Mouse (Mus musculus): ENCODE data around the gene Rnf6. TPM values are rescaled to one million over a fixed set of nuclear protein-coding genes. Genes with fewer than 3 reads are reported as not detected.
A peak's percentile ranks its signal among the peaks of the same experiment; 100 is the strongest.

The Rnf6 gene
- total RNA-seq, 1 experiment: 25.1 TPM

- Histone ChIP-seq H3K27ac (ENCODE audit: insufficient read depth, low read depth, low read length, poor library complexity, severe bottlenecking) (no peak overlapping the region), H3K4me1 (ENCODE audit: control insufficient read depth in 2 of 2, insufficient read depth in 2 of 2, low read length in 2 of 2, poor library complexity in 1 of 2) (no peaks in the 10 kb centered on the region), H3K36me3 (ENCODE audit: control insufficient read depth, insufficient read depth, low read length, poor library complexity, severe bottlenecking) (no peaks in the 10 kb centered on the region), H3K4me3 (ENCODE audit: insufficient read depth in 1 of 2, low read depth in 1 of 2, low read length in 2 of 2, poor library complexity in 1 of 2, severe bottlenecking in 1 of 2) (no peak overlapping the region), H3K9ac (ENCODE audit: insufficient read depth, low read depth, low read length, poor library complexity, severe bottlenecking) (no peak overlapping the region), H3K9me3 (ENCODE audit: control insufficient read depth, insufficient read depth, low read depth, low read length) (no peaks in the 10 kb centered on the region)
- in situ Hi-C loops (cut with MboI; ENCODE audit: low sequenced_read_pairs in 2 of 2, unreplicated experiment in 2 of 2): no loop called here
- DNase-seq (ENCODE audit: low read depth, low spot score): peak; percentile 72
- TF ChIP-seq ZNF384 (IDR thresholded peaks at IDR 0.05; ENCODE audit: low read depth, low read length) (no peak), MAFK (IDR thresholded peaks at IDR 0.05; ENCODE audit: insufficient read depth, low read depth, low read length) (no peak), CHD2 (IDR thresholded peaks at IDR 0.05; ENCODE audit: low read depth, low read length) (no peak), HCFC1 (IDR thresholded peaks at IDR 0.05; ENCODE audit: borderline replicate concordance, insufficient read depth, low read length) (no peak), ZC3H11A (IDR thresholded peaks at IDR 0.05; ENCODE audit: borderline replicate concordance, low read depth, low read length) (no peak)
Observed at GRCm38 (mm10) chr5:146260003-146260402, 38.6 kb upstream of the Rnf6 start.

GRCm38 (mm10) chr5:146253644-146254043 is 32.3 kb upstream of the Rnf6 start:
- Histone ChIP-seq H3K4me1 (ENCODE audit: control insufficient read depth in 2 of 2, insufficient read depth in 2 of 2, low read length in 2 of 2, poor library complexity in 1 of 2) (no peaks in the 10 kb centered on the region), H3K27ac (ENCODE audit: insufficient read depth, low read depth, low read length, poor library complexity, severe bottlenecking) (no peak overlapping the region), H3K4me3 (ENCODE audit: insufficient read depth in 1 of 2, low read depth in 1 of 2, low read length in 2 of 2, poor library complexity in 1 of 2, severe bottlenecking in 1 of 2) (no peak overlapping the region), H3K9me3 (ENCODE audit: control insufficient read depth, insufficient read depth, low read depth, low read length) (no peaks in the 10 kb centered on the region), H3K9ac (ENCODE audit: insufficient read depth, low read depth, low read length, poor library complexity, severe bottlenecking) (no peak overlapping the region), H3K36me3 (ENCODE audit: control insufficient read depth, insufficient read depth, low read length, poor library complexity, severe bottlenecking) (peaks cover 4% of the 10 kb centered on the region; the same call in 1 of the 2 replicates)
- in situ Hi-C loops (cut with MboI; ENCODE audit: low sequenced_read_pairs in 2 of 2, unreplicated experiment in 2 of 2): no loop called here
- TF ChIP-seq CHD2 (IDR thresholded peaks at IDR 0.05; ENCODE audit: low read depth, low read length) (no peak), ZC3H11A (IDR thresholded peaks at IDR 0.05; ENCODE audit: borderline replicate concordance, low read depth, low read length) (no peak), ZNF384 (IDR thresholded peaks at IDR 0.05; ENCODE audit: low read depth, low read length) (no peak), MAFK (IDR thresholded peaks at IDR 0.05; ENCODE audit: insufficient read depth, low read depth, low read length) (no peak), HCFC1 (IDR thresholded peaks at IDR 0.05; ENCODE audit: borderline replicate concordance, insufficient read depth, low read length) (no peak)
- no peak for DNase-seq (ENCODE audit: low read depth, low spot score)

GRCm38 (mm10) chr5:146251663-146252429 is 30.5 kb upstream of the Rnf6 start:
- H3K36me3 ChIP-seq (ENCODE audit: control insufficient read depth, insufficient read depth, low read length, poor library complexity, severe bottlenecking): peaks cover 7% of the 10 kb centered on the region; the same call in 1 of the 2 replicates
- in situ Hi-C loops (cut with MboI; ENCODE audit: low sequenced_read_pairs in 2 of 2, unreplicated experiment in 2 of 2): no loop called here
- TF ChIP-seq CHD2 (IDR thresholded peaks at IDR 0.05; ENCODE audit: low read depth, low read length) (no peak), ZC3H11A (IDR thresholded peaks at IDR 0.05; ENCODE audit: borderline replicate concordance, low read depth, low read length) (no peak), MAFK (IDR thresholded peaks at IDR 0.05; ENCODE audit: insufficient read depth, low read depth, low read length) (no peak), HCFC1 (IDR thresholded peaks at IDR 0.05; ENCODE audit: borderline replicate concordance, insufficient read depth, low read length) (no peak), ZNF384 (IDR thresholded peaks at IDR 0.05; ENCODE audit: low read depth, low read length) (no peak)
- no peak overlapping the region for H3K27ac ChIP-seq (ENCODE audit: insufficient read depth, low read depth, low read length, poor library complexity, severe bottlenecking)
- peaks cover 0 to 2% of the 10 kb centered on the region in 2 experiments; a peak in 1 of 4 replicates for H3K4me1 ChIP-seq (ENCODE audit: control insufficient read depth in 2 of 2, insufficient read depth in 2 of 2, low read length in 2 of 2, poor library complexity in 1 of 2)
- no peak for DNase-seq (ENCODE audit: low read depth, low spot score)
- no peak overlapping the region for H3K9ac ChIP-seq (ENCODE audit: insufficient read depth, low read depth, low read length, poor library complexity, severe bottlenecking)
- no peaks in the 10 kb centered on the region for H3K9me3 ChIP-seq (ENCODE audit: control insufficient read depth, insufficient read depth, low read depth, low read length)
- no peak overlapping the region for H3K4me3 ChIP-seq (ENCODE audit: insufficient read depth in 1 of 2, low read depth in 1 of 2, low read length in 2 of 2, poor library complexity in 1 of 2, severe bottlenecking in 1 of 2)

GRCm38 (mm10) chr5:146250369-146251075 is 29.2 kb upstream of the Rnf6 start:
- Histone ChIP-seq H3K4me3 (ENCODE audit: insufficient read depth in 1 of 2, low read depth in 1 of 2, low read length in 2 of 2, poor library complexity in 1 of 2, severe bottlenecking in 1 of 2) (no peak overlapping the region), H3K9me3 (ENCODE audit: control insufficient read depth, insufficient read depth, low read depth, low read length) (no peaks in the 10 kb centered on the region), H3K36me3 (ENCODE audit: control insufficient read depth, insufficient read depth, low read length, poor library complexity, severe bottlenecking) (peaks cover 7% of the 10 kb centered on the region; the same call in 1 of the 2 replicates), H3K27ac (ENCODE audit: insufficient read depth, low read depth, low read length, poor library complexity, severe bottlenecking) (no peak overlapping the region), H3K9ac (ENCODE audit: insufficient read depth, low read depth, low read length, poor library complexity, severe bottlenecking) (no peak overlapping the region), H3K4me1 (ENCODE audit: control insufficient read depth in 2 of 2, insufficient read depth in 2 of 2, low read length in 2 of 2, poor library complexity in 1 of 2) (peaks cover 0 to 2% of the 10 kb centered on the region in 2 experiments; a peak in 1 of 4 replicates)
- TF ChIP-seq ZC3H11A (IDR thresholded peaks at IDR 0.05; ENCODE audit: borderline replicate concordance, low read depth, low read length): no peak
- no peak for TF ChIP-seq CHD2 (IDR thresholded peaks at IDR 0.05; ENCODE audit: low read depth, low read length)
- TF ChIP-seq MAFK (IDR thresholded peaks at IDR 0.05; ENCODE audit: insufficient read depth, low read depth, low read length): no peak
- no peak for TF ChIP-seq ZNF384 (IDR thresholded peaks at IDR 0.05; ENCODE audit: low read depth, low read length)
- no peak for TF ChIP-seq HCFC1 (IDR thresholded peaks at IDR 0.05; ENCODE audit: borderline replicate concordance, insufficient read depth, low read length)
- DNase-seq (ENCODE audit: low read depth, low spot score): no peak
- in situ Hi-C loops (cut with MboI; ENCODE audit: low sequenced_read_pairs in 2 of 2, unreplicated experiment in 2 of 2): no loop called here

Data from ES-E14 (cell line).